Mouse (Mus musculus) lung, embryonic 16.5 days (tissue): ENCODE measurements around the gene Cd160. TPM values are rescaled to one million over a fixed set of nuclear protein-coding genes. Genes with fewer than 3 reads are reported as not detected.

ENCODE experiments used
- ATAC-seq: fragments of 200-750 bp; cut with Nextera tagmentation; 2 replicates; pipeline ENCODE4 v1.8.0; 2017; ENCODE audit warnings: low read depth, mild to moderate bottlenecking, moderate library complexity
- H3K27ac ChIP-seq: fragments of 300-500 bp; sonication (generic); 2 replicates; pipeline ENCODE4 v1.5.1; 2014; ENCODE audit warnings: mild to moderate bottlenecking, control low read depth, low read length
- H3K27me3 ChIP-seq: fragments of 300-500 bp; sonication (generic); 2 replicates; pipeline ENCODE4 v1.6.1; 2014; ENCODE audit warnings: low read depth, low read length, mixed read lengths; ENCODE audit not compliant: control insufficient read depth, insufficient read depth
- H3K36me3 ChIP-seq: fragments of 300-500 bp; sonication (generic); 2 replicates; pipeline ENCODE4 v1.6.1; 2014; ENCODE audit warnings: low read length; ENCODE audit not compliant: control insufficient read depth, insufficient read depth
- H3K4me1 ChIP-seq: fragments of 300-500 bp; sonication (generic); replicated peaks from 2 replicates; pipeline ENCODE4 v1.6.1; 2014; ENCODE audit warnings: low read length, mixed read lengths; ENCODE audit not compliant: control insufficient read depth, insufficient read depth
- H3K4me2 ChIP-seq: fragments of 300-500 bp; sonication (generic); 2 replicates; pipeline ENCODE4 v1.6.1; 2014; ENCODE audit warnings: low read depth, low read length, control low read depth
- H3K4me3 ChIP-seq: fragments of 300-500 bp; sonication (generic); 2 replicates; pipeline ENCODE4 v1.5.1; 2014; ENCODE audit warnings: mild to moderate bottlenecking, low read length, control low read depth
- H3K9ac ChIP-seq: fragments of 300-500 bp; sonication (generic); 2 replicates; pipeline ENCODE4 v1.6.1; 2014; ENCODE audit warnings: low read length, control low read depth
- H3K9me3 ChIP-seq: fragments of 300-500 bp; sonication (generic); 2 replicates; pipeline ENCODE4 v1.6.1; 2016; ENCODE audit warnings: low read length; ENCODE audit not compliant: control insufficient read depth
- WGBS: fragments of 180-500 bp; shearing (Covaris S2); extraction: QIAGEN DNeasy Blood & Tissue Kit; methylation state at CpG from one replicate; pipeline ENCODE4 v1.1.7; 2014; 5-methylcytosine and 5-hydroxymethylcytosine counted together
- polyA plus RNA-seq: library from polyadenylated mRNA; unstranded; fragments of >200 nt; fragmentation: Nextera tagmentation; extraction: Ambion mirVana; gene quantifications from 2 replicates; pipeline ENCODE4 v1.2.1, GENCODE M21; 2015

The Cd160 gene
- polyA plus RNA-seq, 1 experiment from 2014 or later = 0.40 TPM

DNA sequence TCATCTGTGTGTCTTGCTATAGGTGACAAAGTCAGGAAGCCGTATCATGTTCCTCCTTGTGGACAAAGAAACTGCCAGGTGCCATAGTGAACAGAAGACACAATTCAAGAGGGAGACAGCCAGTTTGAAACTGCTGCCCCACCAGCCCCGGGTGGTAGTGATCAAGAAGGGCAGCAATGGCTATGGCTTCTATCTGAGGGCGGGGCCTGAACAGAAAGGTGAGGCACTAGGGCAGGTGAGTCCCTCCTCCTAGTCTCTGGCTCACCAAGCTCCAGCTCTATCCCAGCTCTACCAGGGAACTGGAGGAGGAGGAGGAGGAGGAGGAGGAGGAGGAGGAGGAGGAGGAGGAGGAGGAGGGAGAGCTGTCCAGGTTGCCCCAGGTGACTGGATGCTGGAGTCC lies 26.7 kb upstream of the Cd160 start:
- Histone ChIP-seq H3K4me1 (no peaks in the 10 kb centered on the region), H3K4me3 (no peak overlapping the region), H3K27me3 (no peaks in the 10 kb centered on the region), H3K9ac (no peak overlapping the region), H3K27ac (no peak overlapping the region), H3K9me3 (no peaks in the 10 kb centered on the region), H3K36me3 (no peaks in the 10 kb centered on the region), H3K4me2 (no peak overlapping the region)
- ATAC-seq = no peak
- WGBS = 73% methylated on average over 3 of the region's 3 CpGs

DNA sequence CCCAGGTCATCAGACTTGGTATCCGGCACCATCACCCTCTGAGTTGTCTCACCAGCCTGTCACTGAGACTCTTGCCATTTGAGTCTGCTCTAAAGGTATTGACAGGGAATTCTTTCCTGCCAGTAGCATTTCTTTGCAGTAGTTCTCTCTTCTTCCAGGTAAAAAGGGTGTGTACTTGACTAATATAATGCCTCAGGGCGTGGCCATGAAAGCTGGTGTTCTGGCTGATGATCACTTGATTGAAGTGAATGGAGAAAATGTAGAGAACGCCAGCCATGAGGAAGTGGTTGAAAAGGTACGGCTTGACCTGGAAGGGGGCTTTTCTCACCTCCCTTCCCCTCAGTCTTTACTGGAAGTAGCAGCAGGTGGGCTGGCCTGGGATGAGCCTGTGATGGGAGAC lies 25.2 kb upstream of the Cd160 start:
- ATAC-seq = no peak
- 82% methylated on average over 4 of the region's 4 CpGs for WGBS
- Histone ChIP-seq H3K9ac (no peak overlapping the region), H3K4me2 (no peak overlapping the region), H3K4me3 (no peak overlapping the region), H3K27me3 (no peaks in the 10 kb centered on the region), H3K27ac (no peak overlapping the region), H3K4me1 (no peaks in the 10 kb centered on the region), H3K9me3 (no peaks in the 10 kb centered on the region), H3K36me3 (no peaks in the 10 kb centered on the region)

DNA sequence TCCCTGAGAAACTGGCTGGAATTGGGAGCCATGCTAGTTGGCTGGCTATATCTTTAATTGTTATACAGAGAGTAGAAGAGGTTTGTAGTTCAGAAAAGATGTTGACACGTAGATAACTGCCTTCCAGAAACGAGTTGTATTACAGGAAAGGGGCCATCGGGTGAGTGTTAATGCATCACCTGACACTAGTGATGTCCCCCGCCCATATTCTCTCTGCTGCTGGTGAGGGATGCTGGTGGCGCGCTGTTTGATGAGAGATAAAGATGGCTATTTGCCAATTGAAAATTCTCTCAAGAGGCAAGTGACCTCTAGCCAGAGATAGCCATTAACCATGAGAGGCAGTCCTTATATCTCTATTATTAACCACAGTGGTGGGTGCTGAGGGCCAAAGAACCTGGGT lies 23.4 kb upstream of the Cd160 start:
- H3K4me1 ChIP-seq = no peaks in the 10 kb centered on the region
- no peak overlapping the region for H3K4me3 ChIP-seq
- no peak overlapping the region for H3K9ac ChIP-seq
- no peak for ATAC-seq
- WGBS = 45% methylated on average over 6 of the region's 6 CpGs
- no peaks in the 10 kb centered on the region for H3K36me3 ChIP-seq
- no peaks in the 10 kb centered on the region for H3K9me3 ChIP-seq
- H3K27me3 ChIP-seq = no peaks in the 10 kb centered on the region
- no peak overlapping the region for H3K4me2 ChIP-seq
- H3K27ac ChIP-seq = no peak overlapping the region

- Histone ChIP-seq H3K9ac (no peak overlapping the region), H3K27me3 (no peaks in the 10 kb centered on the region), H3K4me1 (peaks cover 3% of the 10 kb centered on the region; the same call in 1 of the 2 replicates), H3K36me3 (no peaks in the 10 kb centered on the region), H3K27ac (no peak overlapping the region), H3K4me2 (no peak overlapping the region), H3K9me3 (no peaks in the 10 kb centered on the region), H3K4me3 (no peak overlapping the region)
- 75% methylated on average over 2 of the region's 2 CpGs for WGBS
- no peak; the same call in 1 of the 2 replicates for ATAC-seq
Measured at GRCm38 (mm10) chr3:96849168-96849727, 20.1 kb upstream of the Cd160 start.

DNA sequence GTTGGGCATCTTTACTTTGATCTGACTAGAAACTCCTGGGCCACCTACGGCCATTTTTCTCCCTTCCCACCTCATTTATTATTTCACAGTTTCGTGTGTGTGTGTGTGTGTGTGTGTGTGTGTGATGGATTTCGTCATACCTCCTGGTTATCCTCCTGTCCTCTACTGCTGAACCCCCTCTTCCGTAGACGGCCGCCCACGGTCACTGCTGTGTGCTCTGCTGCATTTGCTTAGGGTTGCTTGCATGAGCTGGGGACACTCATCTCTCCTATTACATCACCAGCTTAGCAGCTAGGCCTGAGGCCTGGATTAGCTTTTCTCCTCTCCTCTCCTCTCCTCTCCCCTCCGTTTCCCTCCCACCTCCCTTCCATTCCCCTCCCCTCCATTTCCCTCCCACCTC lies 19.3 kb upstream of the Cd160 start:
- no peak overlapping the region for H3K9ac ChIP-seq
- peaks cover 3% of the 10 kb centered on the region; the same call in 1 of the 2 replicates for H3K4me1 ChIP-seq
- no peak overlapping the region for H3K27ac ChIP-seq
- no peak for ATAC-seq
- H3K9me3 ChIP-seq = no peaks in the 10 kb centered on the region
- no peaks in the 10 kb centered on the region for H3K36me3 ChIP-seq
- no peak overlapping the region for H3K4me3 ChIP-seq
- no peak overlapping the region for H3K4me2 ChIP-seq
- WGBS = 53% methylated on average over 7 of the region's 8 CpGs
- no peaks in the 10 kb centered on the region for H3K27me3 ChIP-seq

DNA sequence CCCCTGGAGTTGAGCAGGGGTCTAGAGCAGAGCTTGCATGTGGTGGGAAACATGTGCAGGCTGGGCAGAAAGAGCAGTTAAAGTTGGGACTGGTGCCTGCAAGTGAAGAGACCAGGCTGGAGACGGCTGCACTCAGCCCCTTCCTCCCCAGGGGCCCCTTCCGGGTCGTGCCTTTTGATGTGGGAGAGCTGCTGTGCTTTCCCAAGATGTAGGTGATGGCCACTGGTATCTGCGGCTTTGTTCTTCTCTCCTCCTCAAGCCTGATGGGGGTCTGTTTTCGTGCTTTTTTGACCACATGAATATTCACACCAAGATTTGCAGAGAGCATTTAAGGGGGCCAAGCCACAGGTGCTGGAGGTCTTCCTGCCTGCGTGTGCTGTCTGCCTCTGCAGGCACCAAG lies 18.5 kb upstream of the Cd160 start:
- Histone ChIP-seq H3K9me3 (no peaks in the 10 kb centered on the region), H3K4me1 (peaks cover 3% of the 10 kb centered on the region; the same call in 1 of the 2 replicates), H3K4me3 (no peak overlapping the region), H3K4me2 (no peak overlapping the region), H3K36me3 (no peaks in the 10 kb centered on the region), H3K27me3 (no peaks in the 10 kb centered on the region), H3K27ac (no peak overlapping the region), H3K9ac (no peak overlapping the region)
- 18% methylated on average over 6 of the region's 6 CpGs for WGBS
- ATAC-seq = no peak

DNA sequence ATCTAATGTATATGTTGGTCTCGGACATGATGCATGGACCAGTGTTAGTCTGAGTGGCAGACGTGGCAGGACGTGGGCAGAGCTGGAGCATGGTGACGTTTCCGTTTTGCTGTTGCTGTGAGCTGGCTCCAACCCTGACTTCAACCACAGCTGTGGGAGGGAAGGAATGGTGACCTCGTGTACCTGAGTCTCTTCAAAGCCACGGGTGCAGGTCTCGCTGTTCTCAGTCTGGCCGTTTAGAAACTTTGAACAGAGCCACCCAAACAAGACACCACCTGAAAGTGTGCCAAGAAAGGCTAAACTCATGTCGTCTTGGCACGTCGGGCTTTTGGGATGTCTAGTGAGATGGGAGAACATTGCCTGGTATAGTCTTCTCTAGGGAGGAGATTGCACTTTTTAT lies 17.8 kb upstream of the Cd160 start:
- Histone ChIP-seq H3K4me2 (no peak overlapping the region), H3K4me1 (peaks cover 3% of the 10 kb centered on the region; the same call in 1 of the 2 replicates), H3K4me3 (no peak overlapping the region), H3K9ac (no peak overlapping the region), H3K27me3 (no peaks in the 10 kb centered on the region), H3K9me3 (no peaks in the 10 kb centered on the region), H3K27ac (no peak overlapping the region), H3K36me3 (no peaks in the 10 kb centered on the region)
- 75% methylated on average over 12 of the region's 12 CpGs for WGBS
- ATAC-seq = no peak

DNA sequence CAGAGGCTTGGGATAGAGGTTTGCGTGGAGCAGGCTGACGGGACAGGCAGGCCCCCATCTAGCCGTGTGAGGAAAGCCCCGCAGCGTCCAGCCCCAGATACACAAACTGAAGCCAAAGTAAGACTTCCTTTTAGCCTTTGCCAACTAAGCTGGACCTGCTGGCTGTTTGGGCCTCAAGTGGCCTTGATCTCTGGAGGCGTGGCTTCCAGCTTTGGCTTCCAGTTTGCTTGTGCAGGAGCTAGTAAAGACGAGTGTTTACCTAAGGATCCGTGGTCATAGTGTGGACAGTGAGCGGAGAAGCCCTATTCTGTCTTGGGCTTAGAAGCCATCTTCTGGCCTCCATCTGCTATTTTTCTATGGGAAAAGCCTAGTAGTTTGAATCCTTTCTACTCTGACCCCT lies 16.7 kb upstream of the Cd160 start:
- Histone ChIP-seq H3K4me1 (peaks cover 3% of the 10 kb centered on the region; the same call in 1 of the 2 replicates), H3K36me3 (no peaks in the 10 kb centered on the region), H3K27me3 (no peaks in the 10 kb centered on the region), H3K9me3 (no peaks in the 10 kb centered on the region), H3K4me3 (no peak overlapping the region), H3K27ac (no peak overlapping the region), H3K4me2 (no peak overlapping the region), H3K9ac (no peak overlapping the region)
- ATAC-seq = no peak
- 54% methylated on average over 9 of the region's 9 CpGs for WGBS

- 89% methylated on average over 6 of the region's 6 CpGs for WGBS
- no peak overlapping the region for H3K4me3 ChIP-seq
- H3K27ac ChIP-seq = no peak overlapping the region
- H3K4me2 ChIP-seq = no peak overlapping the region
- no peak overlapping the region for H3K9ac ChIP-seq
- no peaks in the 10 kb centered on the region for H3K9me3 ChIP-seq
- no peaks in the 10 kb centered on the region for H3K36me3 ChIP-seq
- no peaks in the 10 kb centered on the region for H3K27me3 ChIP-seq
- peaks cover 3% of the 10 kb centered on the region; the same call in 1 of the 2 replicates for H3K4me1 ChIP-seq
- no peak for ATAC-seq
Measured at GRCm38 (mm10) chr3:96845191-96845590, 16.0 kb upstream of the Cd160 start.
